Comparison of ENCODE assay signal across 16 mouse cellular contexts in the genomic region with DNA sequence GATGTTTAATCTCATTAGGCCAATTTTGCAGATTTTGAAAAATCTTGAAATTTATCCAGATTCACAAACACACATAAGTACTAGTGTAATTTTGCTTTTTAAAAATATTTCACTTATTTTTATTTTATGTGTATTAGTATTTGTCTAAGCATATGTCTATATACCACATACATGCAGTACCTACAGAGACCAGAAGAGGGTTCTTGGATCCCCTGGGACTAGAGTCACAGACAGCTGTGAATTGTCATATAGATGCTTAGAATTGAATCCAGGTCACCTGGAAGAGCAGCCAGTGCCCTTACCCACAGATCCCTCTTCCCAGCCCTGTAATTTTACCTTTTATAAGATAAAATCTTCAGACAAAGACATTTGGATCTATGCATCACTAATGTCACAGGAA. TPM values are rescaled to one million over a fixed set of nuclear protein-coding genes. Genes with fewer than 3 reads are reported as not detected.
A peak's percentile ranks its signal among the peaks of the same experiment; 100 is the strongest.
DNase-seq lines count a peak whose midpoint lies in the region; ATAC-seq and TF ChIP-seq lines count a peak whose summit lies in the region.
"Had no signal": no experiment of that assay in that cellular context is flagged by ENCODE, and none has a peak within 500 bp of the region (broad histone marks: within the 10 kb centered on the region; RNA-seq: fewer than 3 reads in every experiment).

No protein-coding gene starts in this region.

- no peak for TF ChIP-seq POLR2A in brain, embryonic 14.5 days (IDR thresholded peaks at IDR 0.05; ENCODE audit: borderline replicate concordance, extremely low read depth, insufficient read depth, insufficient read length, poor library complexity, severe bottlenecking)

- H3K4me3 ChIP-seq in heart, postnatal 0 days (ENCODE audit: low read depth, low read length): no peak overlapping the region
- H3K4me3 ChIP-seq in lung, postnatal 0 days (ENCODE audit: low read depth, low read length): no peak overlapping the region
- H3K4me3 ChIP-seq: stomach, embryonic 15.5 days had no signal

- H3K27me3 ChIP-seq in heart, postnatal 0 days (ENCODE audit: control insufficient read depth, insufficient read depth, low read length): no peaks in the 10 kb centered on the region
- no peaks in the 10 kb centered on the region for H3K27me3 ChIP-seq in lung, postnatal 0 days (replicated peaks; ENCODE audit: insufficient read depth, low read length)
- H3K27me3 ChIP-seq in splenic B cell, adult 2 months (ENCODE audit: control insufficient read depth, insufficient read depth, low read length, poor library complexity, severe bottlenecking): no peaks in the 10 kb centered on the region; the same call in 1 of the 2 replicates
- H3K27me3 ChIP-seq: stomach, embryonic 15.5 days had no signal

- TF ChIP-seq CTCF in heart, postnatal 0 days (IDR thresholded peaks at IDR 0.05; ENCODE audit: low read depth): peak; percentile 32
- peak; percentile 52 for TF ChIP-seq CTCF in lung, postnatal 0 days (IDR thresholded peaks at IDR 0.05)
- peak; percentile 25; the same call in 1 of the 2 replicates for TF ChIP-seq CTCF in brain, embryonic 14.5 days (IDR thresholded peaks at IDR 0.05; ENCODE audit: borderline replicate concordance, extremely low read depth, insufficient read depth, insufficient read length)

- no peak for TF ChIP-seq EP300 in heart, postnatal 0 days (IDR thresholded peaks at IDR 0.05; ENCODE audit: low read depth)
- no peak for TF ChIP-seq EP300 in lung, postnatal 0 days (IDR thresholded peaks at IDR 0.05)

- H3K9me3 ChIP-seq in heart, postnatal 0 days (replicated peaks; ENCODE audit: control insufficient read depth, low read length): no peaks in the 10 kb centered on the region
- H3K9me3 ChIP-seq in lung, postnatal 0 days (ENCODE audit: low read length): no peaks in the 10 kb centered on the region
- H3K9me3 ChIP-seq: G1E; stomach, embryonic 15.5 days had no signal

- H3K4me2 ChIP-seq in heart, postnatal 0 days (ENCODE audit: low read depth, low read length): no peak overlapping the region
- no peak overlapping the region for H3K4me2 ChIP-seq in lung, postnatal 0 days (replicated peaks; ENCODE audit: low read depth, low read length)
- H3K4me2 ChIP-seq: stomach, embryonic 15.5 days had no signal

- H3K27ac ChIP-seq in heart, postnatal 0 days (ENCODE audit: low read depth): no peak overlapping the region
- H3K27ac ChIP-seq in lung, postnatal 0 days (ENCODE audit: low read length): no peak overlapping the region
- H3K27ac ChIP-seq: stomach, embryonic 15.5 days had no signal

- ATAC-seq in heart, postnatal 0 days (ENCODE audit: insufficient read depth, low read depth): no peak
- no peak for ATAC-seq in lung, postnatal 0 days

- no peak for DNase-seq in heart, postnatal 0 days (ENCODE audit: low spot score)
- DNase-seq in heart, adult 18-20 months: no peak
- peak; percentile 24 for DNase-seq in lung, postnatal 0 days (ENCODE audit: low spot score)
- no peak for DNase-seq in lung, postnatal 14 days
- DNase-seq in brain, embryonic 14.5 days (ENCODE audit: low read depth): no peak
- DNase-seq in splenic B cell, adult 2 months (ENCODE audit: low read depth, low spot score): peak; percentile 51
- no peak for DNase-seq in frontal cortex, postnatal 36 days (ENCODE audit: low spot score in 2 of 2)
- DNase-seq: cerebellum, adult 2 months; embryo, embryonic 11 days; heart, postnatal 14 days; right cerebral cortex, postnatal 4 days; thymus, postnatal 14 days had no signal

- no peaks in the 10 kb centered on the region for H3K4me1 ChIP-seq in heart, postnatal 0 days (ENCODE audit: control insufficient read depth, insufficient read depth)
- no peaks in the 10 kb centered on the region for H3K4me1 ChIP-seq in lung, postnatal 0 days (ENCODE audit: insufficient read depth, low read depth, low read length)

- H3K9ac ChIP-seq in heart, postnatal 0 days (replicated peaks; ENCODE audit: low read depth, low read length): no peak overlapping the region
- no peak overlapping the region for H3K9ac ChIP-seq in lung, postnatal 0 days (replicated peaks; ENCODE audit: low read depth)
- H3K9ac ChIP-seq: stomach, embryonic 15.5 days had no signal

- no peaks in the 10 kb centered on the region; the same call in 1 of the 2 replicates for H3K36me3 ChIP-seq in heart, postnatal 0 days (replicated peaks; ENCODE audit: control insufficient read depth, insufficient read depth, low read length)
- H3K36me3 ChIP-seq in lung, postnatal 0 days (ENCODE audit: insufficient read depth, low read length): no peaks in the 10 kb centered on the region
- no peaks in the 10 kb centered on the region for H3K36me3 ChIP-seq in splenic B cell, adult 2 months (ENCODE audit: control insufficient read depth, insufficient read depth, low read length, poor library complexity, severe bottlenecking)
- H3K36me3 ChIP-seq: G1E; stomach, embryonic 15.5 days had no signal

RNA-seq across cellular contexts. Expression of gene Tmem252, which starts 26.1 kb away (rescaled TPM):
- 0.08 and 0.46 TPM in 2 replicates for total RNA-seq in heart, postnatal 0 days (2014; rRNA removed; ENCODE audit: low replicate concordance)
- 2.8 and 3.2 TPM in 2 replicates for polyA plus RNA-seq in heart, postnatal 0 days (2015; fragmentation: Nextera tagmentation; extraction: Ambion mirVana)
- under 1 TPM; 0.12 to 0.28 TPM for total RNA-seq in heart, adult 18-20 months (2021)
- polyA plus RNA-seq in lung, postnatal 0 days (2015; fragmentation: Nextera tagmentation; extraction: Ambion mirVana): 4.5 and 6.2 TPM in 2 replicates
- polyA plus RNA-seq in brain, embryonic 14.5 days (2012; rRNA removed): 0.49 and 0.74 TPM in 2 replicates
- total RNA-seq: granulocyte monocyte progenitor cell, adult 5-6 weeks; megakaryocyte, adult 5-6 weeks had no signal
- polyA plus RNA-seq: G1E had no signal

Comparison
In these comparisons a context has a peak if more than half of its experiments do, and no peak if none do; other contexts are left out.
1. DNase-seq: peak in lung, postnatal 0 days (single experiment) and splenic B cell, adult 2 months (single experiment); none in heart, postnatal 0 days (single experiment), heart, adult 18-20 months (0 of 2), lung, postnatal 14 days (single experiment), brain, embryonic 14.5 days (single experiment) and frontal cortex, postnatal 36 days (0 of 2).
2. Peak in every context shown above with its lines, with median percentiles within 50 percentile points of each other: CTCF ChIP-seq.